In genomic region chr8:88537081-88537480, GRCm38 (mm10) we compare ENCODE assay signal across 18 mouse cellular contexts. TPM values are rescaled to one million over a fixed set of nuclear protein-coding genes. Genes with fewer than 3 reads are reported as not detected.
DNase-seq lines count a peak whose midpoint lies in the region; ATAC-seq and TF ChIP-seq lines count a peak whose summit lies in the region.
"Had no signal": no experiment of that assay in that cellular context is flagged by ENCODE, and none has a peak within 500 bp of the region (broad histone marks: within the 10 kb centered on the region; RNA-seq: fewer than 3 reads in every experiment).

No protein-coding gene starts in this region.

- no peaks in the 10 kb centered on the region for H3K27me3 ChIP-seq in kidney, embryonic 16.5 days (ENCODE audit: insufficient read depth, low read length)
- no peaks in the 10 kb centered on the region for H3K27me3 ChIP-seq in embryonic facial prominence, embryonic 13.5 days
- no peaks in the 10 kb centered on the region for H3K27me3 ChIP-seq in limb, embryonic 13.5 days
- H3K27me3 ChIP-seq in forebrain, embryonic 13.5 days, result no peaks in the 10 kb centered on the region
- H3K27me3 ChIP-seq: forebrain, embryonic 12.5 days; liver, embryonic 15.5 days; neural tube, embryonic 12.5 days had no signal

- ATAC-seq in kidney, embryonic 16.5 days (ENCODE audit: low FRiP score, low TSS enrichment), result no peak
- ATAC-seq in embryonic facial prominence, embryonic 13.5 days (ENCODE audit: insufficient number of reproducible peaks, insufficient read depth, low FRiP score, low TSS enrichment, low read depth), result no peak
- ATAC-seq in limb, embryonic 13.5 days (ENCODE audit: low FRiP score, low read depth), result no peak
- ATAC-seq in forebrain, embryonic 13.5 days, result no peak
- ATAC-seq: activated CD4-positive, CD25-positive, alpha-beta regulatory T cell, adult 4 months; hindbrain, embryonic 16.5 days had no signal

- intact Hi-C loops in gastrocnemius, adult 2 months (cut with DNase I), result no loop called here

- H3K36me3 ChIP-seq in kidney, embryonic 16.5 days (ENCODE audit: insufficient read depth, low read length), result no peaks in the 10 kb centered on the region; the same call in none of the 2 replicates
- H3K36me3 ChIP-seq in embryonic facial prominence, embryonic 13.5 days, result peaks cover 59% of the 10 kb centered on the region
- H3K36me3 ChIP-seq in limb, embryonic 13.5 days, result peaks cover 42% of the 10 kb centered on the region
- H3K36me3 ChIP-seq in forebrain, embryonic 13.5 days (ENCODE audit: poor library complexity, severe bottlenecking), result peaks cover 4% of the 10 kb centered on the region; the same call in 1 of the 2 replicates
- H3K36me3 ChIP-seq: liver, embryonic 15.5 days had no signal

- no peak overlapping the region for H3K4me3 ChIP-seq in gastrocnemius, adult 2 months
- no peak overlapping the region for H3K4me3 ChIP-seq in kidney, embryonic 16.5 days (ENCODE audit: low read length)
- H3K4me3 ChIP-seq in embryonic facial prominence, embryonic 13.5 days, result no peak overlapping the region
- H3K4me3 ChIP-seq in limb, embryonic 13.5 days, result no peak overlapping the region
- H3K4me3 ChIP-seq in forebrain, embryonic 13.5 days, result no peak overlapping the region
- H3K4me3 ChIP-seq: forebrain, embryonic 12.5 days; liver, embryonic 15.5 days; neural tube, embryonic 12.5 days had no signal

- peak overlapping the region; percentile 32; the same call in 1 of the 2 replicates for H3K27ac ChIP-seq in gastrocnemius, adult 2 months
- H3K27ac ChIP-seq in kidney, embryonic 16.5 days (ENCODE audit: low read length), result peak overlapping the region; percentile 66; the same call in 1 of the 2 replicates
- H3K27ac ChIP-seq in embryonic facial prominence, embryonic 13.5 days, result peak overlapping the region; percentile 75
- H3K27ac ChIP-seq in limb, embryonic 13.5 days, result peak overlapping the region; percentile 24; the same call in 1 of the 2 replicates
- no peak overlapping the region for H3K27ac ChIP-seq in forebrain, embryonic 13.5 days
- H3K27ac ChIP-seq: forebrain, embryonic 12.5 days; liver, embryonic 15.5 days; neural tube, embryonic 12.5 days had no signal

- DNase-seq in gastrocnemius, adult 2 months, result no peak
- no peak for DNase-seq in gastrocnemius, postnatal 4 days (ENCODE audit: low spot score in 2 of 2)
- DNase-seq in kidney, adult 9 months, result no peak
- DNase-seq: cerebellum, adult 11 months; cerebellum, postnatal 25 days; kidney, postnatal 14 days; layer of hippocampus, adult 9-11 months; right cerebral cortex, postnatal 4 days; thymus, postnatal 25 days had no signal

- H3K9me3 ChIP-seq in kidney, embryonic 16.5 days (ENCODE audit: low read length), result no peaks in the 10 kb centered on the region
- no peaks in the 10 kb centered on the region for H3K9me3 ChIP-seq in embryonic facial prominence, embryonic 13.5 days
- H3K9me3 ChIP-seq in limb, embryonic 13.5 days, result no peaks in the 10 kb centered on the region
- no peaks in the 10 kb centered on the region for H3K9me3 ChIP-seq in forebrain, embryonic 13.5 days (replicated peaks)
- H3K9me3 ChIP-seq: forebrain, embryonic 12.5 days; liver, embryonic 15.5 days; neural tube, embryonic 12.5 days had no signal

- no peak overlapping the region for H3K4me2 ChIP-seq in kidney, embryonic 16.5 days (replicated peaks; ENCODE audit: low read depth, low read length)
- no peak overlapping the region for H3K4me2 ChIP-seq in embryonic facial prominence, embryonic 13.5 days
- no peak overlapping the region for H3K4me2 ChIP-seq in limb, embryonic 13.5 days (replicated peaks)
- H3K4me2 ChIP-seq in forebrain, embryonic 13.5 days, result no peak overlapping the region
- H3K4me2 ChIP-seq: forebrain, embryonic 12.5 days; liver, embryonic 15.5 days; neural tube, embryonic 12.5 days had no signal

- H3K9ac ChIP-seq in kidney, embryonic 16.5 days (replicated peaks; ENCODE audit: low read length), result no peak overlapping the region
- no peak overlapping the region for H3K9ac ChIP-seq in embryonic facial prominence, embryonic 13.5 days
- no peak overlapping the region for H3K9ac ChIP-seq in limb, embryonic 13.5 days
- no peak overlapping the region for H3K9ac ChIP-seq in forebrain, embryonic 13.5 days
- H3K9ac ChIP-seq: forebrain, embryonic 12.5 days; liver, embryonic 15.5 days; neural tube, embryonic 12.5 days had no signal

- peaks cover 27% of the 10 kb centered on the region for H3K4me1 ChIP-seq in kidney, embryonic 16.5 days (ENCODE audit: insufficient read depth, low read length)
- peaks cover 49% of the 10 kb centered on the region for H3K4me1 ChIP-seq in embryonic facial prominence, embryonic 13.5 days
- peaks cover 31% of the 10 kb centered on the region for H3K4me1 ChIP-seq in limb, embryonic 13.5 days
- H3K4me1 ChIP-seq in forebrain, embryonic 13.5 days, result no peaks in the 10 kb centered on the region
- H3K4me1 ChIP-seq: forebrain, embryonic 12.5 days; liver, embryonic 15.5 days had no signal

- TF ChIP-seq CTCF in gastrocnemius, adult 2 months (IDR thresholded peaks at IDR 0.05), result no peak

- 16% methylated on average over 2 of the region's 2 CpGs for WGBS in kidney, embryonic 16.5 days
- 21% methylated on average over 2 of the region's 2 CpGs for WGBS in embryonic facial prominence, embryonic 13.5 days
- 18% methylated on average over 2 of the region's 2 CpGs for WGBS in limb, embryonic 13.5 days
- WGBS in forebrain, embryonic 13.5 days, result 48% methylated on average over 2 of the region's 2 CpGs

RNA-seq across cellular contexts. Expression of gene Nkd1, which starts 15.9 kb away (rescaled TPM):
- 1 to 10 TPM in 1 of 2 experiments, under 1 TPM in 1; 0.82 to 1.7 TPM for total RNA-seq in gastrocnemius, adult 2 months (2021)
- total RNA-seq in gastrocnemius, postnatal 4 days (2021), result 10 to 100 TPM; 11.7 to 11.9 TPM
- 66.5 and 66.9 TPM in 2 replicates for polyA plus RNA-seq in kidney, embryonic 16.5 days (2015; fragmentation: Nextera tagmentation; extraction: Ambion mirVana)
- polyA plus RNA-seq in embryonic facial prominence, embryonic 13.5 days (2015; fragmentation: Nextera tagmentation; extraction: Ambion mirVana), result 101 and 122 TPM in 2 replicates
- polyA plus RNA-seq in limb, embryonic 13.5 days (2015; fragmentation: Nextera tagmentation; extraction: Ambion mirVana), result 58.4 and 64.2 TPM in 2 replicates
- polyA plus RNA-seq in forebrain, embryonic 13.5 days (2015; fragmentation: Nextera tagmentation; extraction: Ambion mirVana), result 44.9 and 47.7 TPM in 2 replicates
- polyA plus RNA-seq: activated CD4-positive, CD25-positive, alpha-beta regulatory T cell, adult 4 months had no signal
